Mouse (Mus musculus) forebrain, embryonic 12.5 days (tissue): ENCODE data around the gene Vmn1r188. TPM values are rescaled to one million over a fixed set of nuclear protein-coding genes. Genes with fewer than 3 reads are reported as not detected.
"Not testable (repeated sequence)": the region's sequence is repeated elsewhere in the genome, so short reads cannot be mapped to it uniquely, and the experiment has no call there.

Experiments
- ATAC-seq: fragments of 200-750 bp; cut with Nextera tagmentation; 2 replicates; pipeline ENCODE4 v1.8.0; 2017; ENCODE audit warnings: moderate TSS enrichment; ENCODE audit not compliant: low FRiP score
- H3K27ac ChIP-seq: fragments of 300-500 bp; sonication (generic); 2 replicates; pipeline ENCODE4 v1.5.1; 2016; ENCODE audit warnings: mild to moderate bottlenecking
- H3K27me3 ChIP-seq: fragments of 300-500 bp; sonication (generic); 2 replicates; pipeline ENCODE4 v1.6.1; 2016; ENCODE audit warnings: mild to moderate bottlenecking
- H3K36me3 ChIP-seq: fragments of 300-500 bp; sonication (generic); replicated peaks from 2 replicates; pipeline ENCODE4 v1.6.1; 2016; ENCODE audit warnings: mild to moderate bottlenecking
- H3K4me1 ChIP-seq: fragments of 300-500 bp; sonication (generic); 2 replicates; pipeline ENCODE4 v1.6.1; 2016
- H3K4me2 ChIP-seq: fragments of 300-500 bp; sonication (generic); 2 replicates; pipeline ENCODE4 v1.6.1; 2016; ENCODE audit warnings: mild to moderate bottlenecking, moderate library complexity
- H3K4me3 ChIP-seq: fragments of 300-500 bp; sonication (generic); replicated peaks from 2 replicates; pipeline ENCODE4 v1.5.1; 2016; ENCODE audit warnings: mild to moderate bottlenecking
- H3K9ac ChIP-seq: fragments of 300-500 bp; sonication (generic); 2 replicates; pipeline ENCODE4 v1.6.1; 2016; ENCODE audit warnings: mild to moderate bottlenecking
- H3K9me3 ChIP-seq: fragments of 300-500 bp; sonication (generic); 2 replicates; pipeline ENCODE4 v1.6.1; 2016
- whole genome bisulfite sequencing: fragments of 180-500 bp; shearing (Covaris S2); methylation state at CpG from one replicate; pipeline ENCODE4 v1.1.7; 2016; 5-methylcytosine and 5-hydroxymethylcytosine counted together
- microRNA-seq: library from miRNA; unstranded; fragments of <30 nt; microRNA quantifications from one replicate; pipeline ENCODE4, GENCODE M21; 2017
- polyA plus RNA-seq: library from polyadenylated mRNA; unstranded; fragments of >200 nt; fragmentation: Nextera tagmentation; extraction: Ambion mirVana; gene quantifications from 2 replicates; pipeline ENCODE4 v1.2.1, GENCODE M21; 2016

Vmn1r188 gene
- polyA plus RNA-seq, 1 experiment from 2014 or later, result not detected

GRCm38 (mm10) chr13:22061422-22061821 is 22.8 kb upstream of the Vmn1r188 start:
- no peak overlapping the region for H3K4me3 ChIP-seq
- H3K27ac ChIP-seq, result no peak overlapping the region
- H3K36me3 ChIP-seq, result no peaks in the 10 kb centered on the region
- H3K27me3 ChIP-seq, result no peaks in the 10 kb centered on the region
- 93% methylated on average over 1 of the region's 1 CpGs for WGBS
- no peak for ATAC-seq
- no peaks in the 10 kb centered on the region for H3K4me1 ChIP-seq
- H3K9me3 ChIP-seq, result no peaks in the 10 kb centered on the region
- H3K4me2 ChIP-seq, result no peak overlapping the region
- no peak overlapping the region for H3K9ac ChIP-seq

DNA sequence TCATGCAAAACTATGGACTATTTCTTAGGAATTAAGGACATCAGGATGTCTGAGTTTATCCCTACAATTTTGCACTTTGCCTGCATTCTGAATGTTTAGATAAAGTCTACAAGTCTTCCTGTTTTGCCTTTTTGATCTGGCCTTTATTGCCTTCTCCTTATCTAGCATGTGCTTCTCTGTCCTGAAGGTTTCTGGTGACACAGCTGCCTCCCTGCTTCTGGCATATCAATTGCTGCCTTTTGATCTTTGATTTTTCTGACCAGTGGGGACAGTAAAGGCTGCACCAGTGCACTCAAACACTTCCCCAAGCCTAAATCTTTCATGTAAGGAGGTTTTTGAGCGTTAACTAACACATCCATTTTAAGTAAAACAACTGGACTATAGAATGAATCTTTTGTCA is 20.8 kb upstream of the Vmn1r188 start:
- H3K36me3 ChIP-seq, result no peaks in the 10 kb centered on the region
- H3K9ac ChIP-seq, result no peak overlapping the region
- no peak overlapping the region for H3K4me3 ChIP-seq
- no peaks in the 10 kb centered on the region for H3K27me3 ChIP-seq
- ATAC-seq, result no peak
- no peak overlapping the region for H3K4me2 ChIP-seq
- no peaks in the 10 kb centered on the region for H3K9me3 ChIP-seq
- H3K27ac ChIP-seq, result no peak overlapping the region
- no peaks in the 10 kb centered on the region for H3K4me1 ChIP-seq
- WGBS, result 71% methylated on average over 1 of the region's 1 CpGs

- H3K4me2 ChIP-seq, H3K9ac ChIP-seq, ATAC-seq, H3K9me3 ChIP-seq, H3K27me3 ChIP-seq, H3K4me1 ChIP-seq, H3K4me3 ChIP-seq, H3K27ac ChIP-seq, H3K36me3 ChIP-seq: not testable (repeated sequence)
- 95% methylated on average over 2 of the region's 2 CpGs for WGBS
These were observed 21.5 kb downstream of the Vmn1r188 start, which contains the start of gene Vmn1r189 for GRCm38 (mm10) chr13:22105724-22106123. Gene Vmn1r189, minus strand, starts transcription at chr13:22105824.

- H3K4me2 ChIP-seq, ATAC-seq, H3K4me3 ChIP-seq, H3K27me3 ChIP-seq, H3K27ac ChIP-seq, H3K9me3 ChIP-seq, H3K9ac ChIP-seq, H3K36me3 ChIP-seq, H3K4me1 ChIP-seq: not testable (repeated sequence)
- 81% methylated on average over 5 of the region's 5 CpGs for WGBS
These were observed 52.5 kb downstream of the Vmn1r188 start for GRCm38 (mm10) chr13:22136495-22137293.

Small RNA genes within 50 kb of the gene (microRNA-seq; reads per million reads assigned to microRNA genes)
- gene Gm26300, result not detected
- not detected for gene Gm44390
- not detected for gene Gm44486

Other genes starting within 250 kb of the Vmn1r188 start
- 24.5 and 26.7 TPM in 2 replicates for gene Zfp184, start 139.3 kb upstream of the Vmn1r188 start, polyA plus RNA-seq
- 0.13 TPM in 1 of 2 replicates, not detected in the other for gene Pom121l2, start 103.2 kb upstream of the Vmn1r188 start, polyA plus RNA-seq
- 0.28 TPM in 1 of 2 replicates, not detected in the other for gene Prss16, start 74.7 kb upstream of the Vmn1r188 start, polyA plus RNA-seq
- 7.0 and 22.0 TPM in 2 replicates for gene Hist1h2ah, start 48.9 kb upstream of the Vmn1r188 start, polyA plus RNA-seq
- 10.0 and 10.5 TPM in 2 replicates for gene Hist1h2bk, start 48.6 kb upstream of the Vmn1r188 start, polyA plus RNA-seq
- 44.5 and 46.9 TPM in 2 replicates for gene Hist1h4i, start 43.1 kb upstream of the Vmn1r188 start, polyA plus RNA-seq
- gene Hist1h2ag, start 41.5 kb upstream of the Vmn1r188 start, polyA plus RNA-seq, result 82.7 and 84.6 TPM in 2 replicates
- 13.1 and 15.8 TPM in 2 replicates for gene Hist1h2bj, start 41.2 kb upstream of the Vmn1r188 start, polyA plus RNA-seq
- gene Vmn1r189, start 21.4 kb downstream of the Vmn1r188 start, polyA plus RNA-seq, result not detected in 2 replicates
- not detected in 2 replicates for gene Vmn1r191, start 99.5 kb downstream of the Vmn1r188 start, polyA plus RNA-seq
- gene Vmn1r192, start 106.7 kb downstream of the Vmn1r188 start, polyA plus RNA-seq, result not detected in 2 replicates
- gene Vmn1r193, start 138.7 kb downstream of the Vmn1r188 start, polyA plus RNA-seq, result not detected in 2 replicates
- gene Vmn1r194, start 159.8 kb downstream of the Vmn1r188 start, polyA plus RNA-seq, result not detected in 2 replicates
- gene Vmn1r195, start 186.1 kb downstream of the Vmn1r188 start, polyA plus RNA-seq, result not detected in 2 replicates
- gene Vmn1r196, start 205.5 kb downstream of the Vmn1r188 start, polyA plus RNA-seq, result not detected in 2 replicates
- not detected in 2 replicates for gene Vmn1r197, start 240.1 kb downstream of the Vmn1r188 start, polyA plus RNA-seq